Mouse (Mus musculus) B cell, adult (primary cell): ENCODE results near the gene Basp1. TPM values are rescaled to one million over a fixed set of nuclear protein-coding genes. Genes with fewer than 3 reads are reported as not detected.

ENCODE experiments used
- total RNA-seq: library from RNA; stranded (reverse); gene quantifications from 4 replicates; pipeline ENCODE4 v1.2.4, GENCODE M21; 2023; ENCODE audit not compliant: inconsistent age

The Basp1 gene
- total RNA-seq: 2.3 to 2.9 TPM (median 2.8 TPM) in 4 replicates

GRCm38 (mm10) chr15:25413378-25413901 is at the start of gene Basp1:
Gene Basp1, minus strand, starts transcription at chr15:25413764.

Other genes with a start within 250 kb of the Basp1 start
- 3.2 to 4.3 TPM (median 3.9 TPM) in 4 replicates for gene Myo10, start 208.8 kb upstream of the Basp1 start, total RNA-seq